Mouse (Mus musculus) left cerebral cortex, adult 18-20 months (tissue): ENCODE data around the gene Spg7. TPM values are rescaled to one million over a fixed set of nuclear protein-coding genes. Genes with fewer than 3 reads are reported as not detected.
"Not testable (repeated sequence)": the region's sequence is repeated elsewhere in the genome, so short reads cannot be mapped to it uniquely, and the experiment has no call there.

Experiments used
- DNase-seq, 2 experiments: peaks; one replicate each; pipeline ENCODE4 v3.0.0; 2021 to 2022; ENCODE audit warnings: low spot score in 2 of 2, mixed read lengths in 1 of 2
- total RNA-seq, 2 experiments: library from RNA; stranded (reverse); gene quantifications; 2 replicates each; pipeline ENCODE4 v1.2.3; 2021

The Spg7 gene
- total RNA-seq, 2 experiments from 2014 or later: 56.2 to 66.7 TPM

GRCm38 (mm10) chr8:123087289-123087688 is 24.5 kb downstream of the Spg7 start:
- DNase-seq: no peak

DNA sequence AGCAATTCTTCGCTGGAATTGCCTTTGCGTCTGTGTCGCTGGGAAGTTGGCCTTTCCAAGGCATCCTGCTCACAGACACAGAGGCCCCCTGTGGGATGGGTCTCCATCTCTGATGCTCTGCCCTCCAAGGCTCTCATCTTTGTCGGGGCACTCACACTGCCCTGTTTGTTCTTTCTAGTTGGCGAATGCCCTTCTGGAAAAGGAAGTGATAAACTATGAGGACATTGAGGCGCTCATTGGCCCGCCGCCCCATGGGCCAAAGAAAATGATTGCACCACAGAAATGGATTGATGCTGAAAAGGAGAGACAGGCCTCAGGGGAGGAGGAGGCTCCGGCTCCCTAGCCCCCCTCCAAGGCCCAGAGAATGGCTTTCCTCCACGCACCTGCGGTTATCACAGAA is 34.5 kb downstream of the Spg7 start:
- DNase-seq: no peak

DNA sequence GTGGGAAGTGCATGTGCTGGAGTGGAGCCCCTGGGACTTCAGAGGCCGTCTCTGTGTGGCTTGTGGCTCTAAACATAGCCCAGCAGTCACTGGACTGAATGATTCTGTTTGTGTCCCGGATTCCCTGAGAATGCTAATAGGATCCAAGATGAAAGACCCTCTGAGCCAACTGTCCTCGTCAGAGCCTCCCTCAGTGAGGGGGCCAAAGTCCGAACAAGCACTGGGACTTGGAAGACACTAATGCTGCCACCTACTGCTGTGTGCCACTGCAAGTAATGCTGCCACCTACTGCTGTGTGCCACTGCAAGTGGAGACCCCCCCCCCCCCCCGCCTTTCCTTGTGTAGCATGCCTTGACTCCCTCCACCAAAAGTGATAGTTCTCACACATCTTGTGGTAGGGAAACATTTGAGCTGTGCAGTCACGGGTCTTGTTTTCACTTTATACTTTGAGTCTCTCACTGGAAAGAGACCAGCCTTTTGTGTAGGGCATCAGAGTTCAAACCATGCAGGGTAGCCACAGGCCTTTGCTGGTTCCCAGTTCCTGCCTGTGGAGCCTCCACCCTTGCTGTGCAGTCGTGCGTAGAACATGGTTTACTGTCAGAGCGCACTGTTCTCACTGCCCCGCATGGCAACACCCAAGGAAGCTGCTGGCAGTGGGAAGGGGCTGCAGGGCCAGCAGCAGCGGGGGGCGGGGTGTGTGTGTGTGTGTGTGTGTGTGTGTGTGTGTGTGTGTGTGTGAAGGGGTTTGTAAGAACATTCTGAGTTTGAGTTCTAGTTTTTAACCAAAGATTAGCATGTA is 35.2 kb downstream of the Spg7 start:
- peak in 1 of 2 experiments; percentile 32 for DNase-seq

DNA sequence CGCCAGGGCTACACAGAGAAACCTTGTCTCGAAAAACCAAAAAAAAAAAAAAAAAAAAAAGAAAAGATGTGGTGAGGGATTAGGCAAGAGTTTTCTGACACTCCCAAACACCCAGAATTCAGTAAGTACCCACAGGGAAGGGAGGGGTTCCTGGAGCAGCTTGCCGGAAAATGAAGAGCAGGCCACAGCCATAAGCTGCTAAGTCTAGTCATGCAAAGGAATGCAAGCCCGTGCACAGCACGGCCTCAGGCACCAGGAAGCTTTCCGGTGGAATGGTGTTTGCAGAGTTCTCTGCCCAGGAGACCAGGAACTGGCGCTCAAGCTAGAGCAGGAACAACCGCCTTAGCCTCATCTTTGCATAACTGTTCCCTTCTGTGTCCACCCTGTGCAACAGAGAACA is 37.5 kb downstream of the Spg7 start:
- no peak for DNase-seq

DNA sequence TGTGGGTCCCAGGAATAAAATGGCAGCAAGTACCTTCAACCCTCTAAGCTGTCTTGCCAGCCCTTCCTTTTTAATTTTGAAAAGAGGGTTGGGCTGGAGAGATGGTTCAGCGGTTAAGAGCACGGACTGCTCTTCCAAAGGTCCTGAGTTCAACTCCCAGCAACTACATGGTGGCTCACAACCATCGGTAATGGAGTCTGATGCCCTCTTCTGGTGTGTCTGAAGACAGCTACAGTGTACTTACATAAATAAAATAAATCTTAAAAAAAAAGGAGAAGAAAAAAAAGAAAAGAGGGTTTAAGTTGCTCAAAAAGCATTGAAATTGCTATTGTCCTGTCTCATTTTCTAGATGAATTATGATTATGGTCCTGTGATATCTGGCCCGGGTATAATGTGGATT is 38.5 kb downstream of the Spg7 start:
- no peak for DNase-seq

DNA sequence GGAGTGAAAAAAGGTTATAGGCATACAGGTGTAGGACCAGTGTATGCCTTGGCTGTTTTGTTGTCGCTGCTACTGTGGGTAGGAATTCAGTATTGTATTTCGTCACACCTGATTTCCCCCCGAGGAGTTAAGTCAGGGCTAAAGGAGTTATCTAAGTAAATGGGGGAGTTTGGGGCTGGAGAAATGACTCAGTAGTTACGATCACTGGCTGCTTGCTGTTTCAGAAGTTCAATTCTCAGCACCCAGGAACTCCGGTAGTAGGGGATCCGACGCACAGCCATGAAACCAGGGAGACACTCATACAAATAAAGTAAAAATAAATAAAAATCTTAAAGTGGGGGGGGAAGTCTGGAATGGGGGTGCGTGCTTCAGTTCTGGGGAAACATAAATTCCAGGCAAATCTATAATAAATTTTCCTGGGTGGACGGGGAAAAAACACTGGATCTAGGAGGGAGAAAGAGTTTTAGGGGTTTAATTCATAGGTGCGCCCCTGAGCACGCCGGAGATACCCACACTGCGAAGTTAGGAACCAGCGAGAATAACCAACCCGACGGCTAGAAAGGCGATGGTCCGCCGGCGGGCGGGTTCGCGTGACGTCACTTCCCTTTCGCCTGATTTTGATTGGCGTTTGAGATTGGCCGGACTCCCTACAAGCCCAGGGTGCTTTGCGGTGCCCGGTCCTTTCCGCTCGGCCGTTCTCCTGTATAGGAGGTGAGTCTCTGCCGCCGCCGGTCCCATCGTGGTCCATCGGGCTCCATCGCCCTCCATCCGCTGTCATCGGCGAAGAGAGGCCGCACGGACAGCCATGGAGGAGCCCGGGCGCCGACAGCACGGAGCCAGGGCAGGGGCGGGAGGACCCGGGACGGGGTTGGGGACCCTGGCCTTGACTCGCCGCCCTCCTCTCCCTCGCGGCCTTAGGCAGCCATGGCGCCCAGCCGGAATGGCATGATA is 39.3 kb downstream of the Spg7 start, which contains the start of gene Rpl13:
Gene Rpl13, plus strand, starts transcription at position 616 of the 951 bp plus-strand sequence.
- DNase-seq: peak; percentile 98

DNA sequence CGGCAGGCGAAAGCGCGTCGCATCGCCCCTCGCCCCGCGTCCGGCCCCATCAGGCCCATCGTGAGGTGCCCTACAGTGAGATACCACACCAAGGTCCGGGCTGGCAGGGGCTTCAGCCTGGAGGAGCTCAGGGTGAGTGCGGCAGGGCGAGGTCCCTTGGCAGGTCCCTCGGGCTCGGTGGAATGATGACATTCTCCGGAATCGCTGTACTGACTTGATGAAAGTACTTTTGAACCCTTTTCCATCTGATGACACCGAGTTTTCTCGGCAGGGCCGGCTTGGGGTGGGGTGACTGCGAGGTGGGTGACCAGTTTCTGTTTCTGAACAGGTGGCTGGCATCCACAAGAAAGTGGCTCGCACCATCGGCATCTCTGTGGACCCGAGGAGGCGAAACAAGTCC is 40.1 kb downstream of the Spg7 start:
- DNase-seq: not testable (repeated sequence)

GRCm38 (mm10) chr8:123103285-123103684 is 40.5 kb downstream of the Spg7 start:
- no peak for DNase-seq

DNA sequence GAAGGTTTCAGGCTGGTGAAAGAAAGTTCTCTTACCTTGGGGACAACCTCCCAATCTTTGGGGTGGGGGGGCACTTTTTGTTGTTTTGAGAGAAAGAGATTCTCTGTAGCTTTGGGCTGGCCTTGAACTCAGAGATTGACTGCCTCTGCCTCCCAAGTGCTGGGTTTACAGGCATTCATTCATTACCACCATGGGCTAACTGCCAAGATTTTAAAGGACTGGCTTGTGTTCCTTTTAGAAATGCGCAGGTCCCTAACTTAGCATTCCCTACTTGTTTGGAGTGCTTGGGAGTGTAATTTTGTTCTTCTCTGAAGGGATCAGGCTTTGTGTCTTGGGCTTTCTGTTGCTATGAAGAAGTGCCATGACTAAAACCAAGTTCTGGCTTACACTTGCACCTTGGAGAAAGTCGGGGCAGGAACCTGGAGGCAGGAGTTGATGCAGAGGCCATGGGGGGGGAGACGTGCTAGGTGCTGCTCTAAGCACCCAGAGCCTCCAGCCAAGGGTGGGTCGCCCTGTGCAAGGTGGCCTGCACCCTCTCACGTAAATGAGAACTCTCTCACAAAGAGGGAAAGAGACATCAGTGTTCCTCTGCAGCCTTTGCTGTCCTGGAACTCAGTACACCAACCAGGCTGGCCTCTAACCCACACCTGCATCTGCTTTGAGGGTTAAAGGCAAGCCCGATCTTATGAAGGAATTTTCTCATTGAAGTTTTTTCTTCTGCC is 41.5 kb downstream of the Spg7 start:
- no peak for DNase-seq

GRCm38 (mm10) chr8:123105553-123106326 is 43.0 kb downstream of the Spg7 start:
- DNase-seq: no peak

- no peak for DNase-seq
These were observed 43.8 kb downstream of the Spg7 start for GRCm38 (mm10) chr8:123106531-123106930.

DNA sequence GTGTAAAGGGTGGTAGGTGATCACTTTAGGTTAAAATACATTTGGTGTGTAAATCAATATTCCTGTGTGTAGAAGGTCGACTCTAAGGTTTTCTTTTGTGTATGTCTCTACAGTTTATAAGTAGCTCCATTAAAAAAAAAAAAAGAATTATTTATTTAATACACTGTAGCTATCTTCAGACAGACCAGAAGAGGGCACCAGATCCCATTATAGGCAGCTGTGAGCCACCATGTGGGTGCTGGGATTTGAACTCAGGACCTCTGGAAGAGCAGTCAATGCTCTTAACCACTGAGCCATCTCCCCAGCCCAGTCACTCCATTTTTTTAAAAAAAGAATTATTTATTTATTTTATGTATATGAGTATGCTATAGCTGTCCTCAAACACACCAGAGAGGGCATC is 45.3 kb downstream of the Spg7 start:
- no peak for DNase-seq

DNA sequence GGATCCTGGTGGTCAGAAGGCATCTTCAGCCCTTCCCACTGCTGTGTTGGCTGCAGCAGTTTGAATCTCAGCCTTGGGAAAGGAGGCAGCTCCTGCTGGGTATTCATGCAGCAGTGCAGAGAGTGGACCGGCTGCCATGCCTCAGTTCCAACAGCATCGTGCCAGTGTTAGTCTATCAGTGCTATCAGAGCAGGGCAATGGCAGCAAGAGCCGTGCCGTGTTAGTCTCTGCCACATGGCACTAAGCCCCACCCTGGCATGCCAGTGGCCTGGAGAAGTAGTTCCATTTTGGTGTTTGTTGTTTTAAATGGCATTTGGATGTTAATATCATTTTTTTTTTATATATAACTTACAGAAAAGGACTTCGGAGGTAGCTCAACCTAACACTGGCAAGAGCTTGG is 46.2 kb downstream of the Spg7 start:
- no peak for DNase-seq

DNA sequence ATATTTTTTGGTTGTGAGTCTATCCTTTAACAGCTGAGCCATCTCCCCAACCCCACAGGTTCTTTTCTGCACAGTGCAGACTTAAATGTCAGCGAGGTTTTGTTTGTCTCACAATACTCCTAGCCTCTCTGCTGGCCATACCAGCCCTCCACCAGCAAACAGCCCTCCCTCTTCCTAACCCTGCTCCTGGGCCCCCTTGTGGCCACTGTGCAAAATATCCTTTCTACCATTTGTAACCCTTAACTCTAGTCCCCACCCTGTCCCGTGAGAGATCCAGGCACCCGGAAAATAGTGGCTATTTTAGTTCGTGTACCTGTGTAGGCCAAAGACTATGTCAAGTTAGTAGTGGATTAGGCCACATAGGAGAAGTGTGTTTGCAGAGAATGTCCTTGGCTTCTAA is 47.9 kb downstream of the Spg7 start:
- peak in 1 of 2 experiments; percentile 33 for DNase-seq

GRCm38 (mm10) chr8:123112892-123113291 is 50.1 kb downstream of the Spg7 start:
- DNase-seq: no peak

DNA sequence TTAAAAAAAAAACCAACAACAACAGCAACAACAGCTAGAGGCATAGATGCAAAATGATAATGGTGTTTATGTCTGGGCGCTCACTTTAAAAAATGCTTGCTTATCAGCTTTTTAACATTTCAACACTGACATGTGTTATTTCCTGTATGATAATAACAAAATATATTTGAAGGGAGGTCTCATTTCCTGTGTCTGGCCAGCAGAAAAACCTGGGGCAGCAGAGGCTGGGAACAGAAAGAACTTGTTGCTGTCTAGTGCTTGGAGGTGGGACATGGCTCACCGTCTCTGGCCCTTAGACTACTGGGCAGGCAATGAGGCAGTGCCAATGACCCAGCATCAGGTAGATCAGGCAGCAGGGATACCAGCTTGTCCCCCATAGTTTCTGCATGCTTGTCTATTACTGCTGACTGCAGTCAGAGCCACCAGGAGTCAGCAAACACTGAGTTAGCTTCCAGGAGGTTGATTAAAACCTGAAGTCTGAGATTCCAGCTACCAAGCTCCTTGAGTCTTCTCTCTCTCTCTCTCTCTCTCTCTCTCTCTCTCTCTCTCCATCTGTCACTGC is 51.2 kb downstream of the Spg7 start:
- no peak for DNase-seq

DNA sequence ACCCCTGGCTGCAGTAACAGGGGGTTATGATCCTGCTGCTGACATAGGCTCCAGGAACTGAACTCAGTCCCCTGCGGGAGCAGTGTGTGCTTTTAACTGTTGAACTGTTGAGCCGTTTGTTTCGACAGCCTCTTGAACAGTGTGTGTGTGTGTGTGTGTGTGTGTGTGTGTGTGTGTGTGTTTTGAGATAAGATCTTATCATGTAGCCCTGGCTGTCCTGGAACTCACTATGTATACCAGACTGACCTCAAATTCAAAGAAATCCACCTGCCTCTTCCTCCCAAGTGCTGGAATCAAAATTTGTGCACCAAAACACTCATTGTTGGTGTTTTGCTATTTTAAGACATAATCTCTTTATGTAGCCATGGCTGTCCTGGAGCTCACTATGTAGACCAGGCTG is 51.9 kb downstream of the Spg7 start:
- no peak for DNase-seq

DNA sequence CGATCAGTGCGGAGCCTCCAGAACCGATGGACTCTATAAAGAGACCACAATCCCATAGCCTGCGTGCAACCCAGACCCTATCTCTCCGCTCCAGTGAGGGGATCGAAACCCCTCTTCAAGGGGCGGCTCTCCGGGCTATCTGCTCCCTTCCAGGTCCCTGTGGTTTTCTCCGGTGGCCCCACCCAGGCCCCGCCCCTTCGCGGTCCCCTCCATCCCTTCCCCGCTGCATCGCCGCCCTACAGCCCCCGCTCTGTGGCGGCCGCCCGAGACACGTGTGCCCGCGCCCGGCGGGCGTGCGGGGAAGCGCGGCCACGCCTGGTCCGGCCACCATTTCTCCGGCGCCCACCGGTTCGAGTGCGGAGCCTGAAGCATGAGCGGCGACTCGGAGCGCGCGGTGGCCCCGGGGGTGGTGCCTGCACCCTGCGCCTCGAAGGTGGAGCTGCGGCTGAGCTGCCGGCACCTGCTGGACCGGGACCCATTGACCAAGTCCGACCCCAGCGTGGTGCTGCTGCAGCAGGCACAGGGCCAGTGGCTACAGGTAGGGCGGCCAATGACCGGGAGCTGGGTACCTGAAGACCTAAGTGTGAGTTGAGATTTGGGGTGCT is 54.5 kb downstream of the Spg7 start, which contains the start of gene Cpne7:
Gene Cpne7, plus strand, starts transcription at position 248 of the 605 bp plus-strand sequence.
- no peak for DNase-seq

DNA sequence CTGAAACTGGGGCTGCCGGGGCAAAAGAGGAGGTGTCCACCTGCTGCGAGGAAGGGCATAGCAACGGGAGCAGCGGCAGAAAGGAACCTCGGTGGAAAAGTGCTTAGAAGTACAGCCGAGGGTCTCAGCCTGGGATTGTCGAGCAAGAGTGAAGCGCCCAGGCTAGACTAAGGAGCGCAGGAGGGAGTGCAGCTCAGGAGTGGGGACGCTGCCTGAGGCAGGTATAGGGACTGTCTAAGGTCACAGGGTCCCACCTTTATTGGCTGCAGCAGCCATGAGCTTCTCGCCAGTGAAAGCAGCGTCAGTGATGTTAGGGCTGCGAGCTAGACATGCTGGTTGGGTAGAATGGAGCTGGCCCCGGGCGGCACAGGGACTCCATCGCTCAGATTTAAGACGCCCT is 55.0 kb downstream of the Spg7 start:
- DNase-seq: no peak

DNA sequence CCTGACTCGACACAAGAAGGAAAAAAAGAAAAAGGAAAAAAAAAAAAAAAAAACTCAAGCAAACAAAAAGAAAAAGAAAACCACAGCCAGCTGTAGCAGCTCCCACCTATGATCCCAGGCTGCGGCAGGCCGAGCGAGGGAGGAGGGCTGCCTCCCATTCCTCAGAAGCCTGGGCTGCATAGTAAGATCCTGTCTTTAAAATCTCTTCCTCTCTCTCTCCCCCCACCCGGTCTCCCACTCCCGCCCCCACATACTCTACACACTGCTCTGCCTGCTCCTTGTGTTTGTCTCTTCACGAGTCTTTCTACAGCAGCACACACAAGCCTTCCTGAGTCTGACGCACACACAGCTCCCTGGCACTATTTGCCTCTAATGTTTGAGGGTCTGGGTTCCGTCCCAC is 59.3 kb downstream of the Spg7 start:
- no peak for DNase-seq
